Mouse (Mus musculus): ENCODE data around the gene Spdye4c.

DNA sequence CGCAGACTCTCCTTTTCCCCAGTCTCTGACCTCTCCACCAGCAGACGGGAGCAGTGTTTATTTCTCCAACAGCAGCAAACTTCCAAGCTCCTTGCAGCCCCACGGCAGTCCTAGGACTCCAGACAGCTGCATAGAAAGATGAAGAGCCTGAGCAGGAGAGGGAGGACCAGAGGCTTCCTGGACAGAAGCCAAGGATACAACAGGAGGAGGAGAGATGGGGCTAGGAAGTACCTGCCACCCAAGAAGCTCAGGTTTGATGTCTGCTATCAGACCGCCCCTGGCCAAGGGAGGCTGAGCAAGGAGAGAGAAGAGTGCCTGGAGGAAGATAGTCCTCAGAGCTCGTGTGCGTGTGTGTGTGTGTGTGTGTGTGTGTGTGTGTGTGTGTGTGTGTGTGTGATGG, 41.0 kb upstream of the Spdye4c start:
- no peak for TF ChIP-seq CTCF (IDR thresholded peaks at IDR 0.05)
- TF ChIP-seq POLR2A (IDR thresholded peaks at IDR 0.05; ENCODE audit: insufficient read depth, low read depth, low read length) = no peak
- no peak for TF ChIP-seq EP300 (IDR thresholded peaks at IDR 0.05; ENCODE audit: insufficient read depth, low read depth, low read length)
